Mouse (Mus musculus) lung, postnatal 0 days (tissue): ENCODE measurements around the gene Lhx4.
A peak's percentile ranks its signal among the peaks of the same experiment; 100 is the strongest.

ENCODE experiments used
- CTCF ChIP-seq: IDR thresholded peaks from 2 replicates; pipeline ENCODE4 v1.5.1; 2016; ENCODE audit warnings: antibody characterized with exemption, mild to moderate bottlenecking
- EP300 ChIP-seq: IDR thresholded peaks from 2 replicates; pipeline ENCODE4 v1.6.1; 2016; ENCODE audit warnings: antibody characterized with exemption, mild to moderate bottlenecking, control low read depth

- peak; percentile 83 for TF ChIP-seq CTCF
- TF ChIP-seq EP300: no peak
Measured at GRCm38 (mm10) chr1:155784343-155785205, 33.1 kb upstream of the Lhx4 start.
